Mouse (Mus musculus) E14TG2a.4 (cell line): ENCODE results near the gene Mapk3.

Source experiments
- CTCF ChIP-seq: conservative IDR thresholded peaks from 2 replicates; pipeline ENCODE4 v1.5.1; 2014; ENCODE audit warnings: low read length
- POU5F1 ChIP-seq: IDR thresholded peaks from 2 replicates; pipeline ENCODE4 v1.6.1; 2014; ENCODE audit warnings: low read length, borderline replicate concordance

GRCm38 (mm10) chr7:126746798-126747197, 12.6 kb upstream of the Mapk3 start:
- TF ChIP-seq CTCF (no peak), POU5F1 (no peak)
